Comparison of ENCODE assay signal across 26 mouse cellular contexts in the genomic region with DNA sequence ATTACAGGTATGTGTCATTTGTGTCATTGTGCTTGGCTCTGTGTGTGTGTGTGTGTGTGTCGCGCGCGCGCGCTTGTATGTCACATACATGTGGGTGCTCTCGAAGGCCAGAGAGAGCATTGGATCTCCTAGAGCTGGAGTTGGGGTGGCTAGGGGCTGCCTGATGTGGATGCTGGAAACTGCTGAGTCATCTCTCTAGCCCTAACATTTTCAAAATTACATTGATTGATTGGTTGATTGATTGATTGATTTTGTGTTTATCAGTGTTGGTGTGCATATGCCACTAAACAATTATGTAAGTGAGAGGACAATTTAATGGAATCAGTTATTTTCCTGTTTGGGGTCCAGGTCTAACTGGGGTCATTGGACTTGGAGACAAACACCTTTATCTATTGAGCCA.
"Had no signal": no experiment of that assay in that cellular context is flagged by ENCODE, and none has a peak within 500 bp of the region (broad histone marks: within the 10 kb centered on the region; RNA-seq: fewer than 3 reads in every experiment).

No protein-coding gene starts in this region.

- H3K4me3 ChIP-seq: embryonic facial prominence, embryonic 10.5 days; embryonic facial prominence, embryonic 12.5 days; embryonic facial prominence, embryonic 13.5 days; embryonic facial prominence, embryonic 15.5 days; erythroblast, embryonic 14.5 days; forebrain, embryonic 10.5 days; forebrain, embryonic 13.5 days; forebrain, embryonic 15.5 days; gastrocnemius, adult 2 months; heart, adult 2 months; heart, embryonic 10.5 days had no signal

- ATAC-seq: forebrain, embryonic 13.5 days; forebrain, embryonic 14.5 days; forebrain, embryonic 15.5 days; forebrain, embryonic 16.5 days; forebrain, postnatal 0 days had no signal

- H3K27me3 ChIP-seq: embryonic facial prominence, embryonic 12.5 days; embryonic facial prominence, embryonic 13.5 days; embryonic facial prominence, embryonic 15.5 days; forebrain, embryonic 13.5 days; forebrain, embryonic 15.5 days had no signal

- H3K27ac ChIP-seq: embryonic facial prominence, embryonic 10.5 days; embryonic facial prominence, embryonic 12.5 days; embryonic facial prominence, embryonic 13.5 days; embryonic facial prominence, embryonic 15.5 days; forebrain, embryonic 10.5 days; forebrain, embryonic 13.5 days; forebrain, embryonic 15.5 days; gastrocnemius, adult 2 months; heart, adult 2 months; heart, embryonic 10.5 days had no signal

- DNase-seq: cerebellum, adult 9-10 months; cerebellum, adult 9-11 months; cerebellum, postnatal 10 days; cerebellum, postnatal 14 days; cerebellum, postnatal 25 days; cerebellum, postnatal 36 days; forebrain, postnatal 0 days; gastrocnemius, adult 2 months; gastrocnemius, postnatal 10 days; gastrocnemius, postnatal 14 days; gastrocnemius, postnatal 25 days; gastrocnemius, postnatal 36 days; heart, adult 11 months; heart, adult 18-20 months; heart, adult 2 months had no signal

- H3K9ac ChIP-seq: embryonic facial prominence, embryonic 12.5 days; embryonic facial prominence, embryonic 13.5 days; embryonic facial prominence, embryonic 15.5 days; forebrain, embryonic 13.5 days; forebrain, embryonic 15.5 days; forebrain, postnatal 0 days had no signal

- H3K4me2 ChIP-seq: embryonic facial prominence, embryonic 12.5 days; embryonic facial prominence, embryonic 13.5 days; embryonic facial prominence, embryonic 15.5 days; forebrain, embryonic 13.5 days; forebrain, embryonic 15.5 days had no signal

- H3K4me1 ChIP-seq: embryonic facial prominence, embryonic 10.5 days; embryonic facial prominence, embryonic 12.5 days; embryonic facial prominence, embryonic 13.5 days; embryonic facial prominence, embryonic 15.5 days; forebrain, embryonic 10.5 days; forebrain, embryonic 13.5 days; forebrain, embryonic 15.5 days; heart, embryonic 10.5 days had no signal

- H3K9me3 ChIP-seq: embryonic facial prominence, embryonic 10.5 days; embryonic facial prominence, embryonic 12.5 days; embryonic facial prominence, embryonic 13.5 days; embryonic facial prominence, embryonic 15.5 days; forebrain, embryonic 10.5 days; forebrain, embryonic 13.5 days; forebrain, embryonic 15.5 days; heart, embryonic 10.5 days had no signal
